Mouse (Mus musculus) cerebellum, adult (tissue): Measurements from ENCODE around the gene Srpk2.
"Not testable (repeated sequence)": the region's sequence is repeated elsewhere in the genome, so short reads cannot be mapped to it uniquely, and the experiment has no call there.

Experiments used
- ATAC-seq: cut with Nextera tagmentation; 2 replicates; pipeline ENCODE4 v1.9.2; 2017; ENCODE audit warnings: mild to moderate bottlenecking, moderate library complexity, mixed read lengths; ENCODE audit not compliant: insufficient number of reproducible peaks, low FRiP score, low TSS enrichment

Gene Srpk2

DNA sequence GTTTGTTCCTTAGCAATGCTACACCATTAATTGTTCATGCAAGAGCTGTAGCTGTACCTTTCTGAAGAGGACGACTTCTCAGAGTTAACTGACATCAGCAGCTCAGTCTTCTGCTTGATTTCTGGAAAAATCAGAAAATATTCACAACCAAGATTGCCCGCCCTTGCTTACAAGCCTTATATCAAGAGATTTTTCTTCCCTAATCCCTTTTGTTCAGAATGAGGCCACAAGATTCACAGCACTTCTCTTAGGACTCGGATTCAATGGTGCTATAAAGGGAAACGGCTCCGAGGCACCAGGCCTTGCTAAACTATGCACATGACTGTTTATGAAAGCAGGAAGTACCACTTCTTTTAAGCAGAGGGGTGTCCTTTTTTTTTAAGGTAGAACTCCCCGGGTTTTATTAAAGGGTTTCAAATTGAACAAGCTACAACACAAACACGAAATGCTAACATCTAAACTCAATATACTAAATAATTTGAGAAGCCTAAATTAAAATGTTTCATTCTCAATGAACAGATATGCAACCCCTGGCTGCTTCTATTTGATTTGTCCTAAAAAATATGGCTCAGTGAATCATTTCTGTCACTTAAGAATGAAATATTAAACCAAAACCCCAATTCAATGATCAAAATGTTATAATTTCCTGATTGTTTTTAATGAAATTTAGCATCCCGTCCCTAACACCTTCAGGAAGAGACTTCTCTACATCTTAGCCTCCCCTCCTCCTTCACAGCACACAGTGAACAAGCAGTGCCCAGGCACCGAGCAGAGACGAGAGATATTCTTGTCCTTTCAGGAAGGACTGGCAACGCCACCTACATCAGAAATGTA is 67.9 kb downstream of the Srpk2 start:
- ATAC-seq = peak; percentile 91

GRCm38 (mm10) chr5:23615586-23616269 is 68.7 kb downstream of the Srpk2 start:
- ATAC-seq = no peak

GRCm38 (mm10) chr5:23612856-23613255 is 71.6 kb downstream of the Srpk2 start:
- no peak for ATAC-seq

GRCm38 (mm10) chr5:23604036-23604705 is 80.2 kb downstream of the Srpk2 start:
- no peak for ATAC-seq

DNA sequence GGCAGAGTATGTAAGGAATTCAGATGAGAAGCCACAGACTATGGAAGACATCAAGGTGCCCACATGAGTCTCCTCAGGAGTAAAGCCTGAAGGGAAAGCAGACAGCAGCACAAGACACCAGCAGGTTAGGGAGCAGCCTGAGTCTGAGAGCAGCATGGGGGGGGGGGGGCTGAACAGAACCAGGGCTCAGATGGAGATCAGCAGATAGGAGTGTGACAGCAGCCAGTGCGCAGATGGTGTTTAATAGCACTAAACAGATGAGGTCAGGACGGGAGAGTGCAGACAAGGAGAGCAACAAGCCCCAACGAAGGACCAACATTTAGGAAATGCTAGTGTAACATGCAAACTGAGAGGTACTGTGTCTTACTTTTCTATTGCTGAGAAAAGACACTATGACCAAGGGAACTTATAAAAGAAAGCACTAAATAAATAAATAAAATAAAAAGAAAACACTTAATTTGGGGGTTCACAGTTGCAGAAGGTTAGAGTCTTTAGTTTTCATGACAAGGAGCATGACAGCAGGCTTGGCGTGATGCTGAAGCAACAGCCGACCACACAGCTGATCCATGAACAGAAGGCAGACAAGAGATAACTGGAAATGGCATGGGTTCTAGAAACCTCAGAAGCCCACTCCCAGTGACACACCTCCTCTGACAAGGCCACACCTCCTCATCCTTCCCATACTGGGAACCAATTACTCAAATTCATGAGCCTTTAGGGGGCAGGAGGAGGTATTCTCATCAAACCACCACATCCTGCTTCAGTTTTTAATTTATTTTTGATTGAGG is 84.5 kb downstream of the Srpk2 start:
- ATAC-seq = peak; percentile 83

DNA sequence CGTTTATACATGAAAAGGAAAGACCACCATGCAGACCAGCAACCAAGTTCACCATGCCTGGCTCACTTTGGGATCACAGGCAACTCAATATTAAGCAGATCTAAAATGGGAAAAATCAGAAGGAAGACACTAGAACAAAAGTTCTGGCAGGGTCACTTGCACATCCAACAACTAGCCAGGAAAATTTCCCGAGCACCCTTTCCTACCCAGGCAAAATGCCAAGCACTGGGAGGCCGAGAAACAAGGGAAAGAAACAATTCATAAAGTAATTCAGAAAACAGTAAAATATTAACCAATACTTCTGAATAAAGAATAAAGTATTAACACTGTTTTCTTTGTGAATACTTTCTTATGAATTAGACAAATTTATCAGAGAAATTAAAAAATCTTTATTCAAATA is 85.2 kb downstream of the Srpk2 start:
- no peak for ATAC-seq

GRCm38 (mm10) chr5:23598491-23598890 is 85.9 kb downstream of the Srpk2 start:
- ATAC-seq = 0 out of 2 replicates have a peak, but pooled peaks have one; percentile 38

DNA sequence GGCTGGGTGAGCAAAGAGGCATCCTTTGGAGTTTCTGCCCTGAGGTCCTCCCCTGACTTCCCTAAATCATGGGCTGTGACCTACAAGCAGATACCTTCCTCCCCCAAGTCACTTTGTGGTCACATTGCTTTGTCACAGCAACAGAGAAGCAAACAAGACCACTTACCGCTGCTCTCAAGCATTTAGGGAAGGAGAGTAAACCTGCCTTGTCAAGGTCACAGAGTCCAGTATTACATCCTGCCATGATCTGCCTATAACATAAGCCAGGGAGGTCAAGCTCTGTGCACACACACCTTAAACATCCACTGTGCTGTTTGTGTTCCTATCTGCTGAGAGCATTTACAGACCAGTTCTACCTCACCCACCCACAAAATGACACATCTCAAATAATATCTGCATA is 86.4 kb downstream of the Srpk2 start:
- ATAC-seq = no peak

GRCm38 (mm10) chr5:23597260-23597864 is 87.1 kb downstream of the Srpk2 start:
- ATAC-seq = no peak

DNA sequence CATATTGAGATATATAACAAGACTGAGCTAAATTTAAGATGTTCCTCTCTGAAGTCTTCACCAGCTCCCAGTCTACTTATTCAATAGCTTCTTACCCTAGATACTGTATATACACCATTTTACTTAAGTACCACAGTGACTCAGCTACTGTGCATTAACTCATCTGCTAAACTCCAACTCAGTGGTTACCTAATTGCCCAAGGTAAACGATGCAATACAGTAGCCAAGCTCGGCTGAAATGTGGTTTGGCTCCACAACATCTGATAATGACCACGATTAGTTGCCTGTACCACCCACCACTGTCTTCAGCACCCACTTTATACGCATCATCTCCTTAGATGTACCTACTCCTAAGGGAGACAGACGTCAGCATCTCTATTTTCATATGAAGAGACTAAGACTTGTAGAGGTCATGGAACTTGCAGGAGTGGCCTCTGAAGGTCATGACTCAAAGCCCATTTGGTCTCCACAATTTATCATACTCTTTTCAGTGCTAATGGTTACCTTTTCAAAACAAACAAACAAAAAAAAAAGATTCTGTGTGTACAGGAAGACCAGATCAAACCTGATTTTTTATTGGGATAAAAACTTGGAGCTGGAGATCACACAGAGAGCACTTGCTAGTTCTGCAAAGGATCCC is 88.0 kb downstream of the Srpk2 start:
- no peak for ATAC-seq

GRCm38 (mm10) chr5:23590298-23590697 is 94.1 kb downstream of the Srpk2 start:
- not testable (repeated sequence) for ATAC-seq

GRCm38 (mm10) chr5:23587614-23588013 is 96.8 kb downstream of the Srpk2 start:
- no peak; the same call in 1 of the 2 replicates for ATAC-seq

- ATAC-seq = no peak
Observed at GRCm38 (mm10) chr5:23586531-23587453, 97.6 kb downstream of the Srpk2 start.

DNA sequence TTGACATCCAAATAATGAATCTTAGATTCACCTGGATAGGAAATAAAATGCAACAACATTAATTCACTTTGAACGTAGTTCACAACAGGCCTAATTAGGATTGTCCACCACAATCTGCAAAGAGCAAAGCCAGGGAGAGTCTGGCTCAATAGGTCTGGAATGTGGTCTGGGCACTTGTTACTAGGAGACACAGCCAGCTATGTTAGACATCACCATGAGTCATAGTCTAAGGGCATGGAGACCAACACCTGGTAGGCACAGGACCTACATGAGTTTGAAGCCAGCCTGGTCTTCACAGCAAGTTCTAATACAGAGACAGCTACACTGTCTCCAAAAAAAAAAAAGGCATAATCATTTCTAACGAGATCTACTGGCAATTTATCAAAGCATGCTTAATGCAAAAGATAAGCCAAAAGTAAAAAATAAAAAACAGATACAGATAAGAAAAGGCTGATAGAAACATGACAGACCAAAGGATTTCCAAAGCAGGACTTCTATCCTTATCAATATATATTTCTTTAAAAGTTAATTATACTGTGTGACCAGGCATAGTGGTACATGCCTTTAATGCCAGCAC is 102.8 kb downstream of the Srpk2 start:
- ATAC-seq = no peak

DNA sequence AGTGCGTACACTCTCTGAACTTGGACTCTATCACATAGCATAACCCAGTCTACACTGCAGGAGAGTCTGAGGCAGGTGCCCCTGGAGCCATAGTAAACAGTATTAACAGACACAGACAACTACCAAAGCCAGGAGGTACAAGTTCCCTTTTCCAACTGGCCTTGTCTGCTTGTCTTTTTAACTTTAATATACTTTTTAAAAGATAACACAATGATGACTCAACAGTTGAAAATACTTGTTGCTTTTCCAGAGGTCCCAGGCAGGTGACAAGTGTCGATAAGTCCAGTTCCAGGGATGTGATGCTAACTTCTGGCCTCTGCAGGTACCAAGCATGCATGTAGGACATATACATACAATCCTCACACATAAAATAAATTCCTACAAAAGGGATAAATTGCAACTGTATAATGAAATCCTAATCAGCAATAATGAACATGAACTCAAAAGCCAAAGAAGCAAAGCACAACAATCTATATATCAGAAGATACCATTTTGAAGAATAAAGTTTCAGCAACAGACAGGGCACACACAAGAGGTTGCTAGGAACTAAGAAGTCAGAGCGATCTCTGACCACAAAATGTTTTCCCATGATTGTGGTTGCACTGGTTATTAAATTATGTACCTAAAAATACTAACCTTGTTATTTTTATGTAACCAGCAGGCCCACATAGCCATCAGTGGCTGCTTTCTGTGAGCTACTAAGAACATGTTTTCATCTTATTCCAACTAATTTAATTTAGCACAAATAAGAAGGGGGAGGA is 105.1 kb downstream of the Srpk2 start:
- ATAC-seq = no peak

GRCm38 (mm10) chr5:23578322-23578957 is 106.0 kb downstream of the Srpk2 start:
- no peak for ATAC-seq

DNA sequence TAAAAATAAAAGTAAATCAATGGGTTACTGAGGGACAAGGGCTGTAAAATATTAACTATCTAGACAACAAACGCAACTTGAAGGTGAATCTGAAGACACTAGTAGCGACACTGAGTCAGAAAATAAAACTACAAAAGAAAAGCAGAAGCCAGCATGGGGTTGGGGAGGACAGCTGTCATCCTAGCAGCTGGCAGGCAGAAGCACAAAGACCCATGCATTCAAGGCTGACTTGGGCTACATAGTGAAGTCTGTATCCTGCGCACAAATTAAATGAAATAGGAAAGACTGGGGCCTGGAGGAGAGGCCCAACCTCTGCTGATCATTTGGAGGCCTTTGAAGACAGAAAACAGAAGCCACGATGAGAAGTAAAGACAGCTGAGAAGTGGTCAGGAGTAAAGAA is 106.6 kb downstream of the Srpk2 start:
- ATAC-seq = no peak
